Mouse (Mus musculus): ENCODE results near the gene Gm20388.

GRCm38 (mm10) chr8:120015916-120016315, 105.3 kb downstream of the Gm20388 start:
- TF ChIP-seq CTCF (IDR thresholded peaks at IDR 0.05; ENCODE audit: low read depth) = no peak
- TF ChIP-seq EP300 (IDR thresholded peaks at IDR 0.05; ENCODE audit: low read depth) = no peak
